7 mouse cellular contexts compared by ENCODE assay signal in genomic region chr13:74208317-74208985, GRCm38 (mm10). TPM values are rescaled to one million over a fixed set of nuclear protein-coding genes. Genes with fewer than 3 reads are reported as not detected.
DNase-seq lines count a peak whose midpoint lies in the region; ATAC-seq lines count a peak whose summit lies in the region.

Exoc3 (minus strand) TSS chr13:74208732.

- peak within 1 kb of the TSS; percentile 77 for H3K4me3 ChIP-seq in embryonic facial prominence, embryonic 11.5 days (ENCODE audit: low read depth, low read length)
- peak within 1 kb of the TSS; percentile 76 for H3K4me3 ChIP-seq in limb, embryonic 10.5 days
- H3K4me3 ChIP-seq in midbrain, embryonic 13.5 days (replicated peaks), result peak within 1 kb of the TSS; percentile 80

- H3K9ac ChIP-seq in embryonic facial prominence, embryonic 11.5 days (replicated peaks; ENCODE audit: low read length), result peak within 1 kb of the TSS; percentile 77
- peak within 1 kb of the TSS; percentile 88 for H3K9ac ChIP-seq in midbrain, embryonic 13.5 days (replicated peaks)

- H3K4me2 ChIP-seq in embryonic facial prominence, embryonic 11.5 days (ENCODE audit: low read depth, low read length), result peak within 1 kb of the TSS; percentile 50
- H3K4me2 ChIP-seq in midbrain, embryonic 13.5 days (replicated peaks), result peak within 1 kb of the TSS; percentile 75

- no peaks in the 10 kb centered on the region for H3K4me1 ChIP-seq in embryonic facial prominence, embryonic 11.5 days (ENCODE audit: control insufficient read depth, insufficient read depth, low read length)
- H3K4me1 ChIP-seq in limb, embryonic 10.5 days, result peaks cover 13% of the 10 kb centered on the region
- H3K4me1 ChIP-seq in midbrain, embryonic 13.5 days (replicated peaks), result peaks cover 32% of the 10 kb centered on the region

- WGBS in embryonic facial prominence, embryonic 11.5 days, result under 1% methylated on average over 39 of the region's 39 CpGs
- under 1% methylated on average over 39 of the region's 39 CpGs for WGBS in limb, embryonic 10.5 days
- WGBS in midbrain, embryonic 13.5 days, result under 1% methylated on average over 39 of the region's 39 CpGs

- peak within 1 kb of the TSS; percentile 62; the same call in 1 of the 2 replicates for H3K27ac ChIP-seq in embryonic facial prominence, embryonic 11.5 days (replicated peaks; ENCODE audit: low read depth, low read length)
- H3K27ac ChIP-seq in limb, embryonic 10.5 days, result peak within 1 kb of the TSS; percentile 87
- peak within 1 kb of the TSS; percentile 81 for H3K27ac ChIP-seq in midbrain, embryonic 13.5 days

- no peaks in the 10 kb centered on the region for H3K27me3 ChIP-seq in embryonic facial prominence, embryonic 11.5 days (ENCODE audit: control insufficient read depth, insufficient read depth, low read length)
- H3K27me3 ChIP-seq in limb, embryonic 10.5 days (ENCODE audit: low read depth, poor library complexity, severe bottlenecking), result no peaks in the 10 kb centered on the region
- no peaks in the 10 kb centered on the region for H3K27me3 ChIP-seq in midbrain, embryonic 13.5 days

- DNase-seq in adrenal gland, postnatal 14 days, result peak; percentile 96
- peak; percentile 93 for DNase-seq in embryonic facial prominence, embryonic 11.5 days (ENCODE audit: low spot score)
- peak; percentile 90 for DNase-seq in kidney, adult 11 months
- peak; percentile 94 for DNase-seq in limb, embryonic 10.5 days (ENCODE audit: low spot score)
- peak; percentile 84 for DNase-seq in spleen, adult 12 weeks (ENCODE audit: low spot score)

- peak; percentile 96 for ATAC-seq in embryonic facial prominence, embryonic 11.5 days (replicated peaks; ENCODE audit: insufficient number of reproducible peaks, low FRiP score, low TSS enrichment, low read depth)
- ATAC-seq in granulocyte monocyte progenitor cell, adult 5-6 weeks (replicated peaks; ENCODE audit: poor library complexity, severe bottlenecking), result peak; percentile 98
- peak; percentile 99 for ATAC-seq in midbrain, embryonic 13.5 days

- H3K9me3 ChIP-seq in embryonic facial prominence, embryonic 11.5 days (replicated peaks; ENCODE audit: control insufficient read depth, low read length), result no peaks in the 10 kb centered on the region
- H3K9me3 ChIP-seq in limb, embryonic 10.5 days (replicated peaks), result no peaks in the 10 kb centered on the region
- no peaks in the 10 kb centered on the region for H3K9me3 ChIP-seq in midbrain, embryonic 13.5 days

- no peaks in the 10 kb centered on the region; the same call in 1 of the 2 replicates for H3K36me3 ChIP-seq in embryonic facial prominence, embryonic 11.5 days (replicated peaks; ENCODE audit: control insufficient read depth, insufficient read depth, low read depth, low read length)
- H3K36me3 ChIP-seq in limb, embryonic 10.5 days, result peaks cover 27% of the 10 kb centered on the region
- H3K36me3 ChIP-seq in midbrain, embryonic 13.5 days, result peaks cover 21% of the 10 kb centered on the region

RNA-seq across cellular contexts. Expression of gene Exoc3, which starts in this region (rescaled TPM):
- 50.4 and 51.5 TPM in 2 replicates for total RNA-seq in adrenal gland, postnatal 14 days (2021)
- 67.4 and 80.6 TPM in 2 replicates for polyA plus RNA-seq in embryonic facial prominence, embryonic 11.5 days (2014; fragmentation: Nextera tagmentation; extraction: Ambion mirVana)
- total RNA-seq in granulocyte monocyte progenitor cell, adult 5-6 weeks (2014; fragmentation: Nextera tagmentation), result 13.2 and 26.9 TPM in 2 replicates
- total RNA-seq in granulocyte monocyte progenitor cell, adult 5-6 weeks (2017), result 28.4 and 35.5 TPM in 2 replicates
- 78.4 and 87.2 TPM in 2 replicates for polyA plus RNA-seq in limb, embryonic 10.5 days (2016; fragmentation: Nextera tagmentation; extraction: Ambion mirVana)
- polyA plus RNA-seq in midbrain, embryonic 13.5 days (2015; fragmentation: Nextera tagmentation; extraction: Ambion mirVana), result 104 and 105 TPM in 2 replicates

Comparison
In these comparisons a context has a peak if more than half of its experiments do, and no peak if none do; other contexts are left out.
1. Peak in every context shown above with its lines: DNase-seq, ATAC-seq, H3K4me3 ChIP-seq and H3K27ac ChIP-seq.